Mouse (Mus musculus) bone marrow macrophage, adult 2 months (primary cell): Measurements from ENCODE around the gene Snrpd2. TPM values are rescaled to one million over a fixed set of nuclear protein-coding genes. Genes with fewer than 3 reads are reported as not detected.

ENCODE experiments used
- H3K27ac ChIP-seq: 2 replicates; pipeline ENCODE4 v1.5.1; 2012; ENCODE audit warnings: low read depth, low read length; ENCODE audit not compliant: insufficient read depth
- H3K4me1 ChIP-seq: 2 replicates; pipeline ENCODE4 v1.6.1; 2012; ENCODE audit warnings: low read length; ENCODE audit not compliant: control insufficient read depth, insufficient read depth
- H3K4me3 ChIP-seq: 2 replicates; pipeline ENCODE4 v1.5.1; 2012; ENCODE audit warnings: mild to moderate bottlenecking, low read length, moderate library complexity; ENCODE audit not compliant: insufficient read depth
- CTCF ChIP-seq: IDR thresholded peaks from 2 replicates; pipeline ENCODE4 v1.5.1; 2012; ENCODE audit warnings: low read depth, mild to moderate bottlenecking, low read length, moderate library complexity
- POLR2A ChIP-seq: IDR thresholded peaks from 2 replicates; pipeline ENCODE4 v1.6.1; 2012; ENCODE audit warnings: mild to moderate bottlenecking, low read depth, low read length, borderline replicate concordance
- polyA plus RNA-seq: library from polyadenylated mRNA; stranded (reverse); fragments of >200 nt; gene quantifications from 2 replicates; pipeline ENCODE4 v1.2.4, GENCODE M21; 2012; ENCODE audit not compliant: missing spikeins, insufficient read depth, insufficient read length

Gene Snrpd2
- polyA plus RNA-seq, 1 experiment, result 27.9 TPM

DNA sequence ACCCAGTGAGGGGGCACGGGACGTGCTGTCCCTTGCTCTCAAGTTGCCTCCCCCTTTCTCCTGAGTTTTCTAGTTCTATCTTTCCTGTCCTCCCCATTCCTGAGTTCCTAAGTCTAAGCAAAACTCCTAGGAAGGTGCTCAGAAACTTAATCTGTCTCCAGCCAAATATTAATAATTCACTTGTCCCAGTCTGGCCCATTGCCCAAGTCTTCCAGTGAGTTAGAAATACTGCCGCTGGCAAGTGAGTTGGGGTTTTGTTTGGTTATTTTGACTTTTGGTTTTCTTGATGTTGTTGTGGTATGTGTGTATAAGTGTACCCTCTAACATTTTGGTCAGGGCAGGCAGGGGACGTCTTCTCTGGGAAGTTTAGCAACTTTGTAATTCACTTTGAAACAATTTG is 27.8 kb upstream of the Snrpd2 start:
- Histone ChIP-seq H3K4me3 (no peak overlapping the region), H3K4me1 (peaks cover 3% of the 10 kb centered on the region; the same call in 1 of the 2 replicates), H3K27ac (no peak overlapping the region)
- TF ChIP-seq CTCF (no peak), POLR2A (no peak)

GRCm38 (mm10) chr7:19124713-19125112 is 24.8 kb upstream of the Snrpd2 start:
- Histone ChIP-seq H3K4me3 (no peak overlapping the region), H3K27ac (no peak overlapping the region), H3K4me1 (peaks cover 3% of the 10 kb centered on the region; the same call in 1 of the 2 replicates)
- TF ChIP-seq CTCF (no peak), POLR2A (no peak)

DNA sequence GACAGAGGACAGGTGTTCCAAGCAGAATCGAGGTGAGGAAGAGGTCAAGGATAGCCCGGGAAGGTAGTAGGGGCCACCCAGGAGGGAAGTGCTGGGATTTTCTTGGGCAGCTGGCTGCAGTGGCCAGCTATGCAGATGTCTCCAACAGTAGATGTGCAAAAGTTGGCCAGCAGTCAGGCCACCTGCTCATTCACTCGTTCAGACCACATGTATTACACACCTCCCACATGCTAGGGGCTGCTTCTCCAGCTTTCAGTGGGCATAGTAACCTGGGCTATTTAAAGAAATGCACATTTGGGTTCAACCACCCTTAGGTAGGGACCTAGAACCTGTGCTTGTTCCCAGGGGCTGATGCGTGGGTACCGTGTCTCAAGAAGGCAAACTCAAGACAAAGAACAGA is 21.8 kb upstream of the Snrpd2 start:
- Histone ChIP-seq H3K27ac (no peak overlapping the region), H3K4me3 (no peak overlapping the region), H3K4me1 (peaks cover 3% of the 10 kb centered on the region; the same call in 1 of the 2 replicates)
- TF ChIP-seq CTCF (no peak), POLR2A (no peak)

DNA sequence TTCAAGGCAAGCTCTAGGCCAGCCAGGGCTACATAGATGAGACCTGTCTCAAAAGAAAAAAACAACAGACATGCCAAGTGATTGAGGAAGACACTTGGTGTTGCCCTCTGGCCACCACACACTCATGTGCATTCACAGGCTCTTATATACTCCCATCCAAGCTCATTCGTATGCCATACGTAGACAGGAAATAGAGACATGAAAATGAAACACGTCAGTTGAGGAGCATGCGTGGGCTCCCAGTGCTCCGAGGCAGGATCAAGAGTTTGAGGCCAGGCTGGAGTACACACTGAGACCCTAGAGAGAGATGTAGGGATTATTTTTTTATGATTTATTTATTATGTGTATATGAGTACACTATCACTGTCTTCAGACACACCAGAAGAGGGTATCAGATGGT is 20.1 kb upstream of the Snrpd2 start:
- peaks cover 3% of the 10 kb centered on the region; the same call in 1 of the 2 replicates for H3K4me1 ChIP-seq
- no peak for TF ChIP-seq CTCF
- no peak for TF ChIP-seq POLR2A
- H3K27ac ChIP-seq, result no peak overlapping the region
- no peak overlapping the region for H3K4me3 ChIP-seq

DNA sequence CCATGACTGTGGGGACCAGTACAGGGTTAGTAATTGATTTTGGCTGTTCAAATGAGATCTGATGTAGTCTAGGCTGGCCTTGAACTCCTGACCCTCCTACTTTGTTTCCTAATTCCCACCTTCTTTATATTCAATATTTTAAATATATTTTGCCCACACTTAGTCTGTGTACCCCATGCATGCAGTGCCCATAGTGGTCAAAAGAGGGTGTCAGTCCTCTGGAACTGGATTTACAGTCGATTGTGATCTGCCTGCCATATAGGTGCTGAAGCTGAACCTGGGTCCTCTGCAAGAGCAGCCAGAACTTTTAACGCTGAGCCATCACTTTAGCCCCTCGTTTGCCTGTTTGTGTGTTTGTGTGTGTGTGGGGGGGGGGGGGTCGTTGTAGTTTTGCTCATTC is 18.9 kb upstream of the Snrpd2 start:
- Histone ChIP-seq H3K4me3 (no peak overlapping the region), H3K27ac (no peak overlapping the region), H3K4me1 (peaks cover 3% of the 10 kb centered on the region; the same call in 1 of the 2 replicates)
- TF ChIP-seq CTCF (no peak), POLR2A (no peak)

DNA sequence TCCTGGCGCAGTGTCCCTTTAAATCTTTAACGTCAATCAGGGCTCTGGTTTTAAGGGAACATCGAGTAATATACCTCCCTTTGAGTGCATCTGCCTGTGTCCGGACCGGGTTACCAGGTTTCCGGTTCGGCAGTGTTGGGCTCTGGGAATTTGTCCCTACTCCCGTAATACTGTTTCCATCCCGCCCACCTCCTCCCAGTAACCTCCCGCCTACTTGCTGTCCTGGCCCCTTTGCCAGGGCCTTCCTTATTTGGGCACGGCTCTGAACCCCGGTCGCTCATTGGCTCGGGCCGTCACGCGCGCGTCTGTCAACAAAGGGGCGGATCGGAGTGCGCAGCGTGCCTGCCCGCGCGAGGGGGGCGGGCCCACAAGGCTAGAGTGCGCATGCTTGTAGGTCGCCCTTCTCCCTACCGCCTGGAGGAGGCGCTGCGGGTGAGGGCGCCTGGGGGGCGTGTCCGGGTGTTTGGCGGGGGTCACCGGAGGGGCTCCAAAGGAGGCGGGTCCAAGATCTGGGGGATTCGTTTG is 18.1 kb upstream of the Snrpd2 start:
- H3K4me3 ChIP-seq, result peak overlapping the region; percentile 55
- H3K27ac ChIP-seq, result no peak overlapping the region
- H3K4me1 ChIP-seq, result peaks cover 3% of the 10 kb centered on the region; the same call in 1 of the 2 replicates
- TF ChIP-seq POLR2A (no peak), CTCF (peak; percentile 61; the same call in 1 of the 2 replicates)

GRCm38 (mm10) chr7:19136168-19136567 is 13.4 kb upstream of the Snrpd2 start:
- no peak overlapping the region for H3K4me3 ChIP-seq
- no peak overlapping the region for H3K27ac ChIP-seq
- H3K4me1 ChIP-seq, result peaks cover 3% of the 10 kb centered on the region; the same call in 1 of the 2 replicates
- no peak for TF ChIP-seq CTCF
- no peak for TF ChIP-seq POLR2A

- no peak for TF ChIP-seq CTCF
- TF ChIP-seq POLR2A, result no peak
- Histone ChIP-seq H3K4me1 (peaks cover 3% of the 10 kb centered on the region; the same call in 1 of the 2 replicates), H3K27ac (no peak overlapping the region), H3K4me3 (no peak overlapping the region)
These were observed 12.7 kb upstream of the Snrpd2 start for GRCm38 (mm10) chr7:19136673-19137334.

GRCm38 (mm10) chr7:19137380-19137779 is 12.1 kb upstream of the Snrpd2 start:
- no peak overlapping the region for H3K27ac ChIP-seq
- no peak overlapping the region for H3K4me3 ChIP-seq
- no peaks in the 10 kb centered on the region for H3K4me1 ChIP-seq
- peak; percentile 24; the same call in 1 of the 2 replicates for TF ChIP-seq CTCF
- TF ChIP-seq POLR2A, result no peak

GRCm38 (mm10) chr7:19146793-19147192 is 2.7 kb upstream of the Snrpd2 start:
- Histone ChIP-seq H3K4me3 (no peak overlapping the region), H3K4me1 (peaks cover 12% of the 10 kb centered on the region), H3K27ac (no peak overlapping the region)
- TF ChIP-seq POLR2A, result no peak
- TF ChIP-seq CTCF, result no peak

DNA sequence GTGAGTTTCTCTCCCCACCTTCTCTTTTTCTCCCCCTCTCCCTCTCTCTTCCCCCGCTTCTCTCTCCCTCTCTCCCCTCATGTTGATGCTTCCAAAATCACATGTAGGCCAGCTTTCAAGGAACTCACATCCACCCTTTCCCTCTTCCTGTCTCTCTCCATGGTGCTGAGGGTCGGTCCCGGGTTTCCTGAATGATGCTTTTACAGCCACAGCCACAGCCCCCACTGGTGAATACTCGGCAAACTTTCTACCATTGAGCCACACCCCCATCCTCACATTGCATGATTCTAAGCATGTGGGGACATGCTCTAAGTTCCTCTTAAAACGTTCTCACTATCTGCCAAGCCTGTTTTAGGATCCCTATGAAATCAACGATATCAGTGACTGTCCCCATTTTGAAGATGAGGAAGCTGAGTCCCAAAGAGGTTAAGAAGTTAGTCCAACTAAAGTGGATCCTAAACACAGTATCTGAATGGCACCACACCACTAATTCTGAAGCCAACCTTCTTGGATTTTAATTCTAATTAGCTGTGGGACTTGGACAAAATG is 2.0 kb upstream of the Snrpd2 start:
- H3K4me3 ChIP-seq, result no peak overlapping the region
- TF ChIP-seq POLR2A, result no peak
- TF ChIP-seq CTCF, result no peak
- no peak overlapping the region for H3K27ac ChIP-seq
- peaks cover 12% of the 10 kb centered on the region for H3K4me1 ChIP-seq
